Mouse (Mus musculus) heart, postnatal 0 days (tissue): ENCODE results near the gene Plcb4.

ENCODE experiments used
- CTCF ChIP-seq: IDR thresholded peaks from 2 replicates; pipeline ENCODE4 v1.5.1; 2016; ENCODE audit warnings: antibody characterized with exemption, control low read depth, low read depth
- EP300 ChIP-seq: IDR thresholded peaks from 2 replicates; pipeline ENCODE4 v1.6.1; 2016; ENCODE audit warnings: antibody characterized with exemption, low read depth

DNA sequence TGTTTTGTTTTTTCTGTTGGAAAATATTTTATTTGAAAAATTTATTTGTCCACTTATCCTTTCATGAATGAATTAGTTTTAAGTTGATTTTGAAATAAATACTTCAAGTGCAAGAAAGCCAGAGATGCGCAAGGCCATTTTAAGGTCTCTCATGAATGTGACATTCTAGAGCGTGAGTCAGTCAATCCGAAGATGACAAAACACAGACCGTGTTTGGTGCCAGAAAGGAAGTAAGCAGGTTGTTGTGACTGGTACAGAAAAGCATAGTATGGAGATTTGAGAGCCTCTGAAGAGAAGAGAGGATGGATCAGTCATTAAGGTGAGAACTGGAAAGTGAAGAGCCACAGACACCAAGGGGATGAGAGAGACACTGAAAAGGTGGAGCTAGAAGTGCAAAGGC is 246.0 kb downstream of the Plcb4 start:
- TF ChIP-seq CTCF (no peak), EP300 (no peak)
